Mouse (Mus musculus): ENCODE results near the gene Ncoa3. TPM values are rescaled to one million over a fixed set of nuclear protein-coding genes. Genes with fewer than 3 reads are reported as not detected.
A peak's percentile ranks its signal among the peaks of the same experiment; 100 is the strongest.

Gene Ncoa3
- total and polyA plus RNA-seq, 2 experiments: 11.5 to 13.6 TPM

DNA sequence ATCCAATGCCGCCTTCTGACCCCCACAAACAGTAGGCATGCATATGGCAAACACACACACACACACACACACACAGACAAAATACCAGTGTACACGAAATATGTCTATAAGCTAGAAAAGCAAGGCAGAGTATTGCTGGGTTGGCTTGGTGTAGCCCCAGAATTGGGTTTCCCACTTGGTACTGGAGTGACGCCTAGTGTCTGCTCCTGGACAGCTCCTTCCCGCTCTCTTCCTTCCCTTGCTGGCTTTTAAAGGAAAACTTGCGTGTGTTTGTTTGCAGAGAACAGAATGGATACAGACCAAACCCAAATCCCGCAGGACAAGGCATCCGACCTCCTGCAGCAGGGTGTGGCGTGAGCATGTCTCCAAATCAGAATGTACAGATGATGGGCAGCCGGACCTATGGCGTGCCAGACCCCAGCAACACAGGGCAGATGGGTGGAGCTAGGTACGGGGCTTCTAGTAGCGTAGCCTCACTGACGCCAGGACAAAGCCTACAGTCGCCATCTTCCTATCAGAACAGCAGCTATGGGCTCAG lies 61.6 kb downstream of the Ncoa3 start:
- no peaks in the 10 kb centered on the region for H3K79me2 ChIP-seq (ENCODE audit: control insufficient read depth, insufficient read depth, low read length)
- no peak overlapping the region for H3K9ac ChIP-seq (ENCODE audit: low read depth, low read length)
- H3K4me3 ChIP-seq (ENCODE audit: insufficient read depth, low read depth, low read length): no peak overlapping the region
- H3K27ac ChIP-seq (replicated peaks; ENCODE audit: insufficient read depth, low read depth, low read length): no peak overlapping the region
- DNase-seq (ENCODE audit: extremely low read depth, low read depth, low spot score): no peak
- H3K27me3 ChIP-seq (ENCODE audit: control insufficient read depth, insufficient read depth, low read length): no peaks in the 10 kb centered on the region
- 97% methylated on average over 14 of the region's 14 CpGs for WGBS
- TF ChIP-seq POLR2A (IDR thresholded peaks at IDR 0.05; ENCODE audit: extremely low read depth, insufficient read depth, low read length) (no peak), CTCF (IDR thresholded peaks at IDR 0.05; ENCODE audit: low read depth, low read length) (no peak)
- H3K4me1 ChIP-seq (ENCODE audit: control insufficient read depth, insufficient read depth, low read length): no peaks in the 10 kb centered on the region
- H3K36me3 ChIP-seq (ENCODE audit: control insufficient read depth, insufficient read depth, low read length): peaks cover 48% of the 10 kb centered on the region

- Histone ChIP-seq H3K27me3 (ENCODE audit: control insufficient read depth, insufficient read depth, low read length) (no peaks in the 10 kb centered on the region), H3K4me3 (ENCODE audit: insufficient read depth, low read depth, low read length) (no peak overlapping the region), H3K79me2 (ENCODE audit: control insufficient read depth, insufficient read depth, low read length) (no peaks in the 10 kb centered on the region), H3K36me3 (ENCODE audit: control insufficient read depth, insufficient read depth, low read length) (peaks cover 50% of the 10 kb centered on the region), H3K27ac (replicated peaks; ENCODE audit: insufficient read depth, low read depth, low read length) (no peak overlapping the region), H3K9ac (ENCODE audit: low read depth, low read length) (no peak overlapping the region), H3K4me1 (ENCODE audit: control insufficient read depth, insufficient read depth, low read length) (no peaks in the 10 kb centered on the region)
- WGBS: 91% methylated on average over 7 of the region's 7 CpGs
- no peak for DNase-seq (ENCODE audit: extremely low read depth, low read depth, low spot score)
- TF ChIP-seq POLR2A (IDR thresholded peaks at IDR 0.05; ENCODE audit: extremely low read depth, insufficient read depth, low read length) (no peak), CTCF (IDR thresholded peaks at IDR 0.05; ENCODE audit: low read depth, low read length) (peak; percentile 78)
These were observed 67.4 kb downstream of the Ncoa3 start for GRCm38 (mm10) chr2:166059684-166060423.

GRCm38 (mm10) chr2:166062008-166062407 lies 69.6 kb downstream of the Ncoa3 start:
- Histone ChIP-seq H3K27ac (replicated peaks; ENCODE audit: insufficient read depth, low read depth, low read length) (no peak overlapping the region), H3K9ac (ENCODE audit: low read depth, low read length) (no peak overlapping the region), H3K36me3 (ENCODE audit: control insufficient read depth, insufficient read depth, low read length) (peaks cover 62% of the 10 kb centered on the region), H3K79me2 (ENCODE audit: control insufficient read depth, insufficient read depth, low read length) (no peaks in the 10 kb centered on the region), H3K4me1 (ENCODE audit: control insufficient read depth, insufficient read depth, low read length) (no peaks in the 10 kb centered on the region), H3K27me3 (ENCODE audit: control insufficient read depth, insufficient read depth, low read length) (no peaks in the 10 kb centered on the region), H3K4me3 (ENCODE audit: insufficient read depth, low read depth, low read length) (no peak overlapping the region)
- TF ChIP-seq CTCF (IDR thresholded peaks at IDR 0.05; ENCODE audit: low read depth, low read length) (no peak), POLR2A (IDR thresholded peaks at IDR 0.05; ENCODE audit: extremely low read depth, insufficient read depth, low read length) (no peak)
- 77% methylated on average over 1 of the region's 1 CpGs for WGBS
- DNase-seq (ENCODE audit: extremely low read depth, low read depth, low spot score): no peak

GRCm38 (mm10) chr2:166062431-166062830 lies 70.0 kb downstream of the Ncoa3 start:
- no peaks in the 10 kb centered on the region for H3K79me2 ChIP-seq (ENCODE audit: control insufficient read depth, insufficient read depth, low read length)
- H3K27me3 ChIP-seq (ENCODE audit: control insufficient read depth, insufficient read depth, low read length): no peaks in the 10 kb centered on the region
- WGBS: 92% methylated on average over 8 of the region's 8 CpGs
- no peak overlapping the region for H3K9ac ChIP-seq (ENCODE audit: low read depth, low read length)
- H3K4me3 ChIP-seq (ENCODE audit: insufficient read depth, low read depth, low read length): no peak overlapping the region
- H3K27ac ChIP-seq (replicated peaks; ENCODE audit: insufficient read depth, low read depth, low read length): no peak overlapping the region
- TF ChIP-seq POLR2A (IDR thresholded peaks at IDR 0.05; ENCODE audit: extremely low read depth, insufficient read depth, low read length) (no peak), CTCF (IDR thresholded peaks at IDR 0.05; ENCODE audit: low read depth, low read length) (no peak)
- H3K4me1 ChIP-seq (ENCODE audit: control insufficient read depth, insufficient read depth, low read length): no peaks in the 10 kb centered on the region
- peaks cover 59% of the 10 kb centered on the region for H3K36me3 ChIP-seq (ENCODE audit: control insufficient read depth, insufficient read depth, low read length)
- DNase-seq (ENCODE audit: extremely low read depth, low read depth, low spot score): no peak

- Histone ChIP-seq H3K4me1 (ENCODE audit: control insufficient read depth, insufficient read depth, low read length) (no peaks in the 10 kb centered on the region), H3K36me3 (ENCODE audit: control insufficient read depth, insufficient read depth, low read length) (peaks cover 66% of the 10 kb centered on the region), H3K27me3 (ENCODE audit: control insufficient read depth, insufficient read depth, low read length) (no peaks in the 10 kb centered on the region), H3K27ac (replicated peaks; ENCODE audit: insufficient read depth, low read depth, low read length) (no peak overlapping the region), H3K9ac (ENCODE audit: low read depth, low read length) (no peak overlapping the region), H3K79me2 (ENCODE audit: control insufficient read depth, insufficient read depth, low read length) (no peaks in the 10 kb centered on the region), H3K4me3 (ENCODE audit: insufficient read depth, low read depth, low read length) (no peak overlapping the region)
- no peak for DNase-seq (ENCODE audit: extremely low read depth, low read depth, low spot score)
- no peak for TF ChIP-seq CTCF (IDR thresholded peaks at IDR 0.05; ENCODE audit: low read depth, low read length)
- no peak for TF ChIP-seq POLR2A (IDR thresholded peaks at IDR 0.05; ENCODE audit: extremely low read depth, insufficient read depth, low read length)
- 92% methylated on average over 4 of the region's 4 CpGs for WGBS
These were observed 74.0 kb downstream of the Ncoa3 start for GRCm38 (mm10) chr2:166066434-166066833.

DNA sequence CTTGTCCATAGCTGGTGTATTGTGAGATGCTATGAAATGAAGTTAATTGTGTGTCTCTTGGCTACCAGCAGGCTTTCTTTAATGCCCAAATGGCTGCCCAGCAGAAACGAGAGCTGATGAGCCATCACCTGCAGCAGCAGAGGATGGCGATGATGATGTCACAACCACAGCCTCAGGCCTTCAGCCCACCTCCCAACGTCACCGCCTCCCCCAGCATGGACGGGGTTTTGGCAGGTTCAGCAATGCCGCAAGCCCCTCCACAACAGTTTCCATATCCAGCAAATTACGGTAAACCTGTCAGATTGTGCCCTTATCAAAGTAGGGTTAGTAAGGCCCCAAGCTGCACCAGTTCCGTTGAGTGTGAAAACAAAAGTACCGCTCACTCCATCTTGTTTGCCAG lies 75.8 kb downstream of the Ncoa3 start:
- Histone ChIP-seq H3K36me3 (ENCODE audit: control insufficient read depth, insufficient read depth, low read length) (peaks cover 57% of the 10 kb centered on the region), H3K27ac (replicated peaks; ENCODE audit: insufficient read depth, low read depth, low read length) (no peak overlapping the region), H3K27me3 (ENCODE audit: control insufficient read depth, insufficient read depth, low read length) (no peaks in the 10 kb centered on the region), H3K79me2 (ENCODE audit: control insufficient read depth, insufficient read depth, low read length) (no peaks in the 10 kb centered on the region), H3K9ac (ENCODE audit: low read depth, low read length) (no peak overlapping the region), H3K4me3 (ENCODE audit: insufficient read depth, low read depth, low read length) (no peak overlapping the region), H3K4me1 (ENCODE audit: control insufficient read depth, insufficient read depth, low read length) (no peaks in the 10 kb centered on the region)
- no peak for DNase-seq (ENCODE audit: extremely low read depth, low read depth, low spot score)
- 94% methylated on average over 9 of the region's 9 CpGs for WGBS
- no peak for TF ChIP-seq CTCF (IDR thresholded peaks at IDR 0.05; ENCODE audit: low read depth, low read length)
- TF ChIP-seq POLR2A (IDR thresholded peaks at IDR 0.05; ENCODE audit: extremely low read depth, insufficient read depth, low read length): no peak

All from liver, adult 2 months (tissue).